Mouse (Mus musculus): ENCODE data around the gene Brms1l.

DNA sequence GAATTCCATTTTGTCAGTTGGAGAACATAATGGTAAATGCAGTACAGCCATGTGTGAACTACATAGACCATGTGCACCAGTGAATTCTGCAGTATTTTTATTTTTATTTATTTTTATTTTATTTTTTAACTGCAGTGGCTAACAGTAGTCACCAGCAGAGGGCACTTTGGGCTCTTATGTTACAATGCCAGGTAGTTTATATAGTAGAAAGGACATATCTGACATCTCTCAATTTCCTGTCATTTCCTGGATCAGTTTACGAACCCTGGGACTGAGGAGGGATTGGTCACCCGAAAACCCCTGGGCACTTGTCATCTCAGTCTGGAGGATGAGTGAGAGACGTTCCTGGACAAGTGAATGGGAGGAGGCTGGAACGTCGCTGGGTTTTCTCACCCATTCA lies 52.4 kb downstream of the Brms1l start:
- TF ChIP-seq POLR2A (IDR thresholded peaks at IDR 0.05; ENCODE audit: extremely low read depth, insufficient read depth, low read length) (no peak), CTCF (IDR thresholded peaks at IDR 0.05; ENCODE audit: extremely low read depth, insufficient read depth, low read length) (no peak)

Data from cortical plate, adult 2 months (tissue).